Comparison of ENCODE assay signal across 7 mouse cellular contexts in genomic region chr3:90264687-90265033, GRCm38 (mm10). TPM values are rescaled to one million over a fixed set of nuclear protein-coding genes. Genes with fewer than 3 reads are reported as not detected.
DNase-seq lines count a peak whose midpoint lies in the region; ATAC-seq and TF ChIP-seq lines count a peak whose summit lies in the region.

No protein-coding gene starts in this region.

- peaks cover 25% of the 10 kb centered on the region for H3K36me3 ChIP-seq in lung, embryonic 16.5 days (ENCODE audit: control insufficient read depth, insufficient read depth, low read length)
- peaks cover 47% of the 10 kb centered on the region for H3K36me3 ChIP-seq in forebrain, embryonic 12.5 days (replicated peaks)
- peaks cover 59% of the 10 kb centered on the region for H3K36me3 ChIP-seq in limb, embryonic 14.5 days (ENCODE audit: control insufficient read depth, insufficient read depth, low read length)
- peaks cover 38% of the 10 kb centered on the region; the same call in 1 of the 2 replicates for H3K36me3 ChIP-seq in stomach, embryonic 15.5 days

- DNase-seq in lung, postnatal 36 days, result no peak
- no peak for DNase-seq in limb, embryonic 14.5 days (ENCODE audit: low spot score)
- no peak for DNase-seq in right cerebral cortex, postnatal 10 days (ENCODE audit: low spot score in 2 of 2)
- no peak for DNase-seq in spleen, adult 18-20 months

- no peaks in the 10 kb centered on the region for H3K9me3 ChIP-seq in lung, embryonic 16.5 days (ENCODE audit: control insufficient read depth, low read length)
- H3K9me3 ChIP-seq in forebrain, embryonic 12.5 days, result no peaks in the 10 kb centered on the region
- no peaks in the 10 kb centered on the region for H3K9me3 ChIP-seq in limb, embryonic 14.5 days (ENCODE audit: control insufficient read depth, low read length)
- H3K9me3 ChIP-seq in stomach, embryonic 15.5 days, result no peaks in the 10 kb centered on the region

- peak overlapping the region; percentile 87 for H3K9ac ChIP-seq in lung, embryonic 16.5 days (ENCODE audit: low read length)
- peak overlapping the region; percentile 93 for H3K9ac ChIP-seq in forebrain, embryonic 12.5 days
- H3K9ac ChIP-seq in limb, embryonic 14.5 days (ENCODE audit: low read depth, low read length, severe bottlenecking), result peak overlapping the region; percentile 82
- peak overlapping the region; percentile 66; the same call in 1 of the 2 replicates for H3K9ac ChIP-seq in stomach, embryonic 15.5 days

- H3K4me1 ChIP-seq in lung, embryonic 16.5 days (replicated peaks; ENCODE audit: control insufficient read depth, insufficient read depth, low read length), result peaks cover 9% of the 10 kb centered on the region
- H3K4me1 ChIP-seq in forebrain, embryonic 12.5 days, result peaks cover 10% of the 10 kb centered on the region
- H3K4me1 ChIP-seq in limb, embryonic 14.5 days (ENCODE audit: control insufficient read depth, insufficient read depth, low read length), result 0 out of 2 replicates have a peak, but pooled peaks cover 6% of the 10 kb centered on the region
- peaks cover 11% of the 10 kb centered on the region for H3K4me1 ChIP-seq in stomach, embryonic 15.5 days

- no peaks in the 10 kb centered on the region for H3K27me3 ChIP-seq in lung, embryonic 16.5 days (ENCODE audit: control insufficient read depth, insufficient read depth, low read depth, low read length)
- H3K27me3 ChIP-seq in forebrain, embryonic 12.5 days, result no peaks in the 10 kb centered on the region
- no peaks in the 10 kb centered on the region for H3K27me3 ChIP-seq in limb, embryonic 14.5 days (ENCODE audit: control insufficient read depth, insufficient read depth, low read length)
- no peaks in the 10 kb centered on the region for H3K27me3 ChIP-seq in stomach, embryonic 15.5 days (replicated peaks)

- peak overlapping the region; percentile 81 for H3K4me3 ChIP-seq in lung, embryonic 16.5 days (ENCODE audit: low read length)
- H3K4me3 ChIP-seq in forebrain, embryonic 12.5 days (replicated peaks), result peak overlapping the region; percentile 83
- peak overlapping the region; percentile 84 for H3K4me3 ChIP-seq in limb, embryonic 14.5 days (replicated peaks; ENCODE audit: low read length)
- H3K4me3 ChIP-seq in stomach, embryonic 15.5 days (replicated peaks), result peak overlapping the region; percentile 82

- peak overlapping the region; percentile 62 for H3K4me2 ChIP-seq in lung, embryonic 16.5 days (ENCODE audit: low read depth, low read length)
- peak overlapping the region; percentile 88; the same call in 1 of the 2 replicates for H3K4me2 ChIP-seq in forebrain, embryonic 12.5 days
- H3K4me2 ChIP-seq in limb, embryonic 14.5 days (replicated peaks; ENCODE audit: low read depth, low read length, severe bottlenecking), result peak overlapping the region; percentile 68; the same call in 1 of the 2 replicates
- H3K4me2 ChIP-seq in stomach, embryonic 15.5 days, result peak overlapping the region; percentile 70

- TF ChIP-seq POLR2A in limb, embryonic 14.5 days (IDR thresholded peaks at IDR 0.05; ENCODE audit: borderline replicate concordance, extremely low read depth, insufficient read depth, insufficient read length), result no peak

- 32% methylated on average over 10 of the region's 10 CpGs for WGBS in lung, embryonic 16.5 days
- 36% methylated on average over 10 of the region's 10 CpGs for WGBS in forebrain, embryonic 12.5 days
- WGBS in limb, embryonic 14.5 days, result 38% methylated on average over 10 of the region's 10 CpGs
- WGBS in stomach, embryonic 15.5 days, result 28% methylated on average over 10 of the region's 10 CpGs

- peak overlapping the region; percentile 98 for H3K27ac ChIP-seq in lung, embryonic 16.5 days (ENCODE audit: low read length)
- H3K27ac ChIP-seq in forebrain, embryonic 12.5 days, result peak overlapping the region; percentile 91
- peak overlapping the region; percentile 96; the same call in 1 of the 2 replicates for H3K27ac ChIP-seq in limb, embryonic 14.5 days (replicated peaks; ENCODE audit: low read depth, low read length)
- peak overlapping the region; percentile 98 for H3K27ac ChIP-seq in stomach, embryonic 15.5 days

- no peak for ATAC-seq in lung, embryonic 16.5 days (ENCODE audit: low read depth)
- ATAC-seq in forebrain, embryonic 12.5 days (ENCODE audit: low FRiP score), result no peak
- ATAC-seq in limb, embryonic 14.5 days (ENCODE audit: low FRiP score, low read depth), result no peak
- ATAC-seq in stomach, embryonic 15.5 days (ENCODE audit: insufficient read depth, low FRiP score, low read depth), result no peak

RNA-seq across cellular contexts. Expression of gene Dennd4b, which starts 0.3 kb away (rescaled TPM):
- 3.6 and 3.7 TPM in 2 replicates for polyA plus RNA-seq in lung, embryonic 16.5 days (2015; fragmentation: Nextera tagmentation; extraction: Ambion mirVana)
- 6.0 and 7.9 TPM in 2 replicates for polyA plus RNA-seq in forebrain, embryonic 12.5 days (2016; fragmentation: Nextera tagmentation; extraction: Ambion mirVana)
- polyA plus RNA-seq in limb, embryonic 14.5 days (2012; rRNA removed), result 21.3 and 25.7 TPM in 2 replicates
- polyA plus RNA-seq in limb, embryonic 14.5 days (2014; fragmentation: Nextera tagmentation; extraction: Ambion mirVana), result 3.6 and 6.4 TPM in 2 replicates
- 4.0 and 4.2 TPM in 2 replicates for polyA plus RNA-seq in stomach, embryonic 15.5 days (2015; fragmentation: Nextera tagmentation; extraction: Ambion mirVana)

RNA-seq across cellular contexts. Expression of gene Crtc2, which starts 10.7 kb away (rescaled TPM):
- 25.5 and 28.4 TPM in 2 replicates for polyA plus RNA-seq in lung, embryonic 16.5 days (2015; fragmentation: Nextera tagmentation; extraction: Ambion mirVana)
- 19.9 and 20.7 TPM in 2 replicates for polyA plus RNA-seq in forebrain, embryonic 12.5 days (2016; fragmentation: Nextera tagmentation; extraction: Ambion mirVana)
- 71.8 and 109 TPM in 2 replicates for polyA plus RNA-seq in limb, embryonic 14.5 days (2012; rRNA removed)
- 17.5 and 18.1 TPM in 2 replicates for polyA plus RNA-seq in limb, embryonic 14.5 days (2014; fragmentation: Nextera tagmentation; extraction: Ambion mirVana)
- polyA plus RNA-seq in stomach, embryonic 15.5 days (2015; fragmentation: Nextera tagmentation; extraction: Ambion mirVana), result 16.5 and 22.3 TPM in 2 replicates

RNA-seq across cellular contexts. Expression of gene Slc39a1, which starts 16.7 kb away (rescaled TPM):
- polyA plus RNA-seq in lung, embryonic 16.5 days (2015; fragmentation: Nextera tagmentation; extraction: Ambion mirVana), result 105 and 110 TPM in 2 replicates
- 32.8 and 42.8 TPM in 2 replicates for polyA plus RNA-seq in forebrain, embryonic 12.5 days (2016; fragmentation: Nextera tagmentation; extraction: Ambion mirVana)
- polyA plus RNA-seq in limb, embryonic 14.5 days (2012; rRNA removed), result 56.8 and 66.4 TPM in 2 replicates
- polyA plus RNA-seq in limb, embryonic 14.5 days (2014; fragmentation: Nextera tagmentation; extraction: Ambion mirVana), result 104 and 111 TPM in 2 replicates
- polyA plus RNA-seq in stomach, embryonic 15.5 days (2015; fragmentation: Nextera tagmentation; extraction: Ambion mirVana), result 104 and 111 TPM in 2 replicates

RNA-seq across cellular contexts. Expression of gene Creb3l4, which starts 21.3 kb away (rescaled TPM):
- 5.8 TPM in 2 replicates for polyA plus RNA-seq in lung, embryonic 16.5 days (2015; fragmentation: Nextera tagmentation; extraction: Ambion mirVana)
- 5.3 and 5.5 TPM in 2 replicates for polyA plus RNA-seq in forebrain, embryonic 12.5 days (2016; fragmentation: Nextera tagmentation; extraction: Ambion mirVana)
- polyA plus RNA-seq in limb, embryonic 14.5 days (2012; rRNA removed), result 6.3 and 6.4 TPM in 2 replicates
- polyA plus RNA-seq in limb, embryonic 14.5 days (2014; fragmentation: Nextera tagmentation; extraction: Ambion mirVana), result 6.7 and 10.0 TPM in 2 replicates
- 21.4 and 22.5 TPM in 2 replicates for polyA plus RNA-seq in stomach, embryonic 15.5 days (2015; fragmentation: Nextera tagmentation; extraction: Ambion mirVana)

RNA-seq across cellular contexts. Expression of gene Gatad2b, which starts 28.3 kb away (rescaled TPM):
- 11.3 and 11.4 TPM in 2 replicates for polyA plus RNA-seq in lung, embryonic 16.5 days (2015; fragmentation: Nextera tagmentation; extraction: Ambion mirVana)
- 15.8 and 17.2 TPM in 2 replicates for polyA plus RNA-seq in forebrain, embryonic 12.5 days (2016; fragmentation: Nextera tagmentation; extraction: Ambion mirVana)
- polyA plus RNA-seq in limb, embryonic 14.5 days (2012; rRNA removed), result 39.9 and 44.6 TPM in 2 replicates
- 16.8 and 17.6 TPM in 2 replicates for polyA plus RNA-seq in limb, embryonic 14.5 days (2014; fragmentation: Nextera tagmentation; extraction: Ambion mirVana)
- 10.5 and 10.8 TPM in 2 replicates for polyA plus RNA-seq in stomach, embryonic 15.5 days (2015; fragmentation: Nextera tagmentation; extraction: Ambion mirVana)
